Mouse (Mus musculus): ENCODE measurements at regions not wholly inside any gene's neighbourhood (a gene's known extent, or its start where the extent isn't known, plus 50 kb on each side); places are given as distances from the start of the nearest gene placed in this dataset.
A peak's percentile ranks its signal among the peaks of the same experiment; 100 is the strongest.

- DNase-seq (ENCODE audit: low spot score in 2 of 2): no peak
These were observed 198.1 kb upstream of the Tle4 start for GRCm38 (mm10) chr19:14795910-14796309.

DNA sequence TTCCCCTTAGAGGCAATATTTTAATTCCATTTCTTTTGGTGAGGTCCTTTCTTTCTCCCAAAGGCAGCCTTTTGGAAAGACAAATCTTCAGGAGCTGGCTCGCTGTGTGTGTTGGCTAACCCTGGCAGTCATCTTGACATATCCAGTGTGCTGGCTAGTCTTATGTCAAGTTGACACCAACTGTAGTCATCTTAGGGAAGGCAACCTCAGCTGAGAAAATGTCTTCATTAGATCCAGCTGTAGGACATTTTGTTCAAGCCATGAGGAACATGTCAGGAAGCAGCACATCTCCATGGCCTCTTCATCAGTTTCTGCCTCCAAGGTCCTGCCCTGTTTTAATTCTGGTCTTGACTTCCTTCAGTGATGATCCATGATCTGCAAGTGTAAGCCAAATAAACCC is 192.1 kb upstream of the Tle4 start:
- DNase-seq (ENCODE audit: low spot score in 2 of 2): no peak

- no peak for DNase-seq (ENCODE audit: low spot score in 2 of 2)
These were observed 190.8 kb upstream of the Tle4 start for GRCm38 (mm10) chr19:14788630-14789029.

- no peak for DNase-seq (ENCODE audit: low spot score in 2 of 2)
These were observed 189.0 kb upstream of the Tle4 start for GRCm38 (mm10) chr19:14786868-14787267.

- DNase-seq (ENCODE audit: low spot score in 2 of 2): no peak
These were observed 187.8 kb upstream of the Tle4 start for GRCm38 (mm10) chr19:14785661-14786060.

- DNase-seq (ENCODE audit: low spot score in 2 of 2): no peak
These were observed 179.9 kb upstream of the Tle4 start for GRCm38 (mm10) chr19:14777709-14778108.

DNA sequence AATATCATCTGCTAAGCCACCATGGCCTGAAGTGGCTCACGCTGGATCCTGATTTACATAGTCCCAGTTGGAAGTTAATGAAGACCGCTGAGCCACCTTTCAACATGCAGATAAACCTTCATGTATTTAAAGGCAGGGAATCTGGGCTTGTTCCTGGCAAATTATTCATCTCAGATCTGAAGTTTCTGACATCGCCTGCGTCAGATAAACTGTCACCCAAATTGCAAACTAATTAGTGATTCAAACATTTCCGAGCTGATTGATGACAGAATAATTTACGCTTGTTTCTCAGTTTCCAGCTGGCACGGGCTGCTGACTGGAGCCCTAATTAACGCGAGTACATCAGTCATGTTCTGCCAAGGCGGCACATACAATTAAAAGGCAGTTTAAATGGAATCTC is 179.3 kb upstream of the Tle4 start:
- no peak for DNase-seq (ENCODE audit: low spot score in 2 of 2)

DNA sequence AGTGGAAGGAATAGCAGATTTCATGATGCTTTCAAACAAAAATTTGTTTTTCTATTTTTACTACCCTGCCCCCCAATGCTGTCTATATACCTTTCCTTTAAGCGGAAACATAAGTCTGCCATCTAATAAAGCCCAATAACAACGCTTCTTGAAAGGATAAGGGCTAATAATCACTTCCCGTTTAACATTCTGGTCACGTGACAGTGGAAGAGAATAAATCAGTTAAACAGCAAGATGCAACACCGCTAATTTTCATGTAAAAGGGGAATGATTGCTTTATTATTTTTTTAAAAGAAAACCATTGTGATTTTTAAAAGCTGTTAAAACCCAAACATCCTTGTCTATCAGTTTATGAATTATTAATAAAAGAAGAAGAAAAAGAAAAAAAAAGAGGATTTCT is 178.9 kb upstream of the Tle4 start:
- DNase-seq (ENCODE audit: low spot score in 2 of 2): no peak

DNA sequence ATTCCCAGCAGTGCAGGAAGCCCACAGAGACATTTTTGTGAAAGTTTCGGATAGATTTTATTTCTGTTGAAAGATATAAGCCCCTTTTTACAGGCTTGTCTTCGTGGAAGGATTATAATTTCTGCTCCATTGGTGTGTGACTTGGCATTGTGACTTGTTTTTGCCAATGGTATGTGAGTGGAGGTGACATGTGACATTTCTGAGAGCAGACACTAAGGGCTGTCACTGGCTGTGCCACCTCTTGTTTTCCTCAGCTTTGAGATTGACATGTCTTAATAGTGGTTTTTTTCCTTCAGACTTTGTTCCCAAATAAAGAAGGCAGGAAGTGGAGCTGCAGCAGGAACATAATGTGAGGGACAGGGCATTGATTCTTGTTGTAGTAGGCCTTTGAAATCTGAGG is 174.9 kb upstream of the Tle4 start:
- no peak for DNase-seq (ENCODE audit: low spot score in 2 of 2)

DNA sequence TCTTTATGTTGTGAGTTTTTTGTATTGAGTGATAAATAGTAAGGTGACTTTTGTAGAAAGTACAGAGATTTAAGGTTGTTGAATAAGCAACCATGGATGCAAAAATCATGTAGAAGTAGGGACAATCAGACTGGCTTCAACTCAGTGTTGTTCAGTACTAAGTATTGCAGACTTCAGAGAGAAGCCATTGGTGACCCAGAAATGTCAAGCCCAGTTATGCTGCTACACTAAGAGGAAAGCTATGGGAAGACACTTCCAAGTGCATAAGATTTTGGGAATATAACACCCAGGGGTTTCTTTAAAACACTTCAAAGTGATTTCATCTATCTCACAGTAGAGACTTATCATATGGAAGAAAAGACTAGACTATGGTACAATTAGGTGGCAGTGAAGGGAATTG is 154.8 kb upstream of the Tle4 start:
- no peak for DNase-seq (ENCODE audit: low spot score in 2 of 2)

- no peak for DNase-seq (ENCODE audit: low spot score in 2 of 2)
These were observed 144.5 kb upstream of the Tle4 start for GRCm38 (mm10) chr19:14742361-14742760.

DNA sequence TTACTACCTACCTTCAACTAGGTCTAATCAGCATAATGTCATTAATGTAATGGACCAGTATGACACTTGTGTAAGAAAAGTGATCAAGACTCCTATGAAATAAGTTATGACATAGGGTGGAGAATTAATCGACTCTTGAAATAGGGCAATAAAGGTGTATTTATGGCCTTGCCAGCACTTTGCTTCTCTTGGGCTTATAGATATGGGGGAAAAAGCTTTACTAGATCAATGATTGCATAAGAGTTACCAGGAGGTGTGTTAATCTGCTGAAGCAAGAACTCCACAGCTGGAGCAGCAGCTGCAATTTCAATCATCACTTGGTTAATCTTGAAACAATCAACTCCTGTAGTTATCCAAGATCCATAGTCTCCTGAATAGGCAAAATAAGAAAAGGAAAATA is 143.1 kb upstream of the Tle4 start:
- no peak for DNase-seq (ENCODE audit: low spot score in 2 of 2)

- DNase-seq (ENCODE audit: low spot score in 2 of 2): no peak
These were observed 142.3 kb upstream of the Tle4 start for GRCm38 (mm10) chr19:14740139-14740538.

- DNase-seq (ENCODE audit: low spot score in 2 of 2): no peak
These were observed 138.7 kb upstream of the Tle4 start for GRCm38 (mm10) chr19:14736514-14736913.

GRCm38 (mm10) chr19:14725329-14725728 is 127.5 kb upstream of the Tle4 start:
- no peak for DNase-seq (ENCODE audit: low spot score in 2 of 2)

DNA sequence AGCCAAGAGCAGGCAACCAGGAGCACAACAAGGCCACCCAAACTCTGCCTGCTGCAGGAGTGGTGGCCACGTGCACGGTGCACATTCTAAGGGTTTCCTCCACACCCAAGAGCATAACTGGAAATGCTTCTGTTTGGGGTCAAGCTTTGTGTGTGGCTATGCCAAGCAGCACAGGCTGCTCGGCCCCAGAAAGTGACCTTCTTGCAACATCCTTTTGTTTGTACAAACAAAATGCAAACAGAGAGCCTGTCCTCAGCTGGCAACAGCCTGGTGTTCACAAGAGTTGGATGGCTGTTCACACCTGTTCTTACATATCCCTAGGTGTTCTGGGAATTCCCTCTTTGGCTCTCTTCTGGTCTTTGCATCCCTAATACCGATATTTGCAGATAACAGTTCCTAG is 126.8 kb upstream of the Tle4 start:
- DNase-seq (ENCODE audit: low spot score in 2 of 2): no peak

GRCm38 (mm10) chr19:14705791-14706190 is 107.9 kb upstream of the Tle4 start:
- DNase-seq (ENCODE audit: low spot score in 2 of 2): no peak

DNA sequence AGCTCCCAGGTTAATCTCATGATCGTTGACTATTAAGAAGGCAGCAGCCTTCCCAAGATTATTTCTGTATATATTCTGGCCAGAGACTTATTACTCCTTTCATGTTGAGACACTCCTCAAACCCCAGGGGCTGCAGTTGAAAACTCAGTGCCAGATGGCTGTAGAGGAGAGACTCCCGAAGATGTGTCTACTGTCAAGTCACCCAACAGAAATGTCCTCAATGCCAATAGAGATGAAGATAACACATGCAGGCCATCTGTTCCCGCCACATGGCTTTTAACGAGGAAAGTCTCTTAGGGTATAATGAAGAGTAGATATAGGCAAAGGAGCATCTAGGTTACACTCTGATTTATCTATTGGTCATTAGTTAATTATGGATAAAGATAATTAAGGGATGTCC is 103.3 kb upstream of the Tle4 start:
- DNase-seq (ENCODE audit: low spot score in 2 of 2): no peak

GRCm38 (mm10) chr19:14695369-14695768 is 97.5 kb upstream of the Tle4 start:
- no peak for DNase-seq (ENCODE audit: low spot score in 2 of 2)

DNA sequence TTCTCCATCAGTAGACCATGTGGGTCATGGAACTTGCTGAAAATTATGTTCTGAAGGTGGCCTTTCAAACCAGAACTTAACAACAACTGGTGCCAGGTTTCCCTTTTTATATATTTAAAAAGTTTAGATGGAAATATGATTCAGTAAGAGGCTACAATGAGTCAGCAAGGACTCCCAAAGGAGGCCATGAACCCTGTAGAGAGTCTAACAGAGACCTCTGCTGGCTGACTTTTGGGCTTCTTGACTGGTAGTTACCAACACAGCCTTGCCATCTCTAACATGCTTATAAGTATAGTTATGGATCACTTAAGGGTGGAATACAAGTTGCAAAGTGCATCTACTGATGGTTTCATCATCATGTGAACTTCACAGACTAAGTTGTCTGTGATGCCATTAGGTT is 94.3 kb upstream of the Tle4 start:
- peak in 1 of 2 experiments; percentile 4 for DNase-seq (ENCODE audit: low spot score in 2 of 2)

DNA sequence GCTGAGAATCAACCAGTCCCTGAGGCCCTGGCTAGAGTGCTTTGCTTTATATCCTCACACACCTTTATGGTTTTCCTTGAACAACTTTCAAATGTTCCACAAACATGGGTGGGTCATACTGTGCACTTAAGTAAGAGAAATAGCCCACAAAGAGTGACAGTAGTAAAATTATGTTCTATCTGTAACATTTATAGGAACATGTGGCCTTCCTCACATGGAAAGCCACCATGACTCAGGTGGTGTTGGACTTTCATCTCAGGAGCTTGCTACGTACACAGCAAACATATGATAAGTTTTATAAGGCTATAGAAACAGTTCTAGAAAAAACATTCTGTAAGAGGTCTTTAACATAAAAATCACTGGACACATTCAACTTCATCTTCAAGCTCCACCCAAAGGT is 87.8 kb upstream of the Tle4 start:
- no peak for DNase-seq (ENCODE audit: low spot score in 2 of 2)

- DNase-seq (ENCODE audit: low spot score in 2 of 2): no peak
These were observed 86.8 kb upstream of the Tle4 start for GRCm38 (mm10) chr19:14684669-14685068.

DNA sequence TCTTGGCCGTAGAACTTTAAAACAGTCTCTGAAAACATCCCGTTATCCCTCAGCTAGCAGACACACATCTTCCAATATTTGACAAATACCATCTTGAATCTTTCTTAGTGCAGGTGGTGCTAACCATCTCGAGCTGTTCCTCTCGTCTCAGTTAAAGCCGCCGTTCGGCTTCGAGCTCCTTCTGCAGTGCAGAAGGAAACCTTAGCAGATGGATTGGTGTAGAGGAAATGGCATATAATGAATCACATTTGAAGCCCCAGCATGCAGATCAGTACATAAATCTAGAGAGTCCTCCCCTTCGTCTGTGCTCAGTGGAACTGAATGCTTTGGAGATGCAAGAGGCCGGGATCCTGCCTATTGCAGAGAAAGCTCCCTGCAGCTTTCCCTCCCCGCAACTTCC is 83.5 kb upstream of the Tle4 start:
- no peak for DNase-seq (ENCODE audit: low spot score in 2 of 2)

GRCm38 (mm10) chr19:14679776-14680175 is 81.9 kb upstream of the Tle4 start:
- DNase-seq (ENCODE audit: low spot score in 2 of 2): no peak

DNA sequence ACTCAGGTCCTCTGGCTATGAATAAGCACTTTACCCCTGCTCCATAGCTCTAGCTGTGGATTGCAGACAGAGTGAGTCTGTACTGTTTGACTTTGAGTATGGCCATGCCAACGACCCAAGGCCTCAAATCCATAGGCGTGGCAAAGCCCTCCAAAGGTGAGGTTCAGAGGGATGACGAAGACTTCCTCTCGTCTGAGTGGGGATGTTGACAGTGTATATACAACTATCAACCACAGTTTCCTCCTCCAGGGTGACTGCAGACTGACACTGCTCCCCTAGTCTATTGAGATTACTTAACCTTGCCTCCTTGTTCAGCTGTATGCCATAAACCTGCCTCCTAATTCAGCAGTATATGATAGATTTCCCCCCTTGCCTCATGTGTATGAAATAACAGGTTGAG is 80.7 kb upstream of the Tle4 start:
- DNase-seq (ENCODE audit: low spot score in 2 of 2): no peak

Measured in spleen, postnatal 14 days (tissue).